Mouse (Mus musculus) heart, embryonic 14.5 days (tissue): ENCODE measurements at regions not wholly inside any gene's neighbourhood (a gene's known extent, or its start where the extent isn't known, plus 50 kb on each side); places are given as distances from the start of the nearest gene placed in this dataset.

ENCODE experiments used
- ATAC-seq: fragments of 200-750 bp; cut with Nextera tagmentation; 2 replicates; pipeline ENCODE4 v1.8.0; 2017; ENCODE audit warnings: low read depth, moderate TSS enrichment; ENCODE audit not compliant: insufficient number of reproducible peaks, insufficient read depth, low FRiP score
- H3K27ac ChIP-seq, 2 experiments: fragments of 200-500 bp in 1 of 2; fragments of 300-500 bp in 1 of 2; sonication (generic) in 1 of 2; replicated peaks in 1 of 2; 2 replicates each; pipeline ENCODE4 v1.5.1; 2012 to 2014; ENCODE audit warnings: low read depth in 2 of 2, low read length in 2 of 2, control low read depth in 1 of 2, mild to moderate bottlenecking in 1 of 2, mixed read lengths in 1 of 2; ENCODE audit not compliant: control insufficient read depth in 1 of 2, insufficient read depth in 1 of 2
- H3K27me3 ChIP-seq: fragments of 300-500 bp; sonication (generic); 2 replicates; pipeline ENCODE4 v1.6.1; 2014; ENCODE audit warnings: mild to moderate bottlenecking, low read length, control low read depth; ENCODE audit not compliant: control insufficient read depth, insufficient read depth
- H3K36me3 ChIP-seq: fragments of 300-500 bp; sonication (generic); 2 replicates; pipeline ENCODE4 v1.6.1; 2014; ENCODE audit warnings: mild to moderate bottlenecking, control low read depth, low read length, mixed read lengths; ENCODE audit not compliant: control insufficient read depth, insufficient read depth
- H3K4me1 ChIP-seq, 2 experiments: fragments of 200-500 bp in 1 of 2; fragments of 300-500 bp in 1 of 2; sonication (generic) in 1 of 2; 2 replicates each; pipeline ENCODE4 v1.6.1; 2012 to 2014; ENCODE audit warnings: low read length in 2 of 2, control low read depth in 1 of 2, mixed read lengths in 1 of 2; ENCODE audit not compliant: control insufficient read depth in 2 of 2, insufficient read depth in 2 of 2
- H3K4me2 ChIP-seq: fragments of 300-500 bp; sonication (generic); 2 replicates; pipeline ENCODE4 v1.6.1; 2014; ENCODE audit warnings: mild to moderate bottlenecking, low read length
- H3K4me3 ChIP-seq, 2 experiments: fragments of 200-500 bp in 1 of 2; fragments of 300-500 bp in 1 of 2; sonication (generic) in 1 of 2; 2 replicates each; pipeline ENCODE4 v1.5.1; 2012 to 2014; ENCODE audit warnings: low read length in 2 of 2, mild to moderate bottlenecking in 2 of 2, control low read depth in 1 of 2, low read depth in 1 of 2, moderate library complexity in 1 of 2; ENCODE audit not compliant: control insufficient read depth in 1 of 2, insufficient read depth in 1 of 2
- H3K9ac ChIP-seq: fragments of 300-500 bp; sonication (generic); 2 replicates; pipeline ENCODE4 v1.6.1; 2014; ENCODE audit warnings: mild to moderate bottlenecking, low read length
- H3K9me3 ChIP-seq: fragments of 300-500 bp; sonication (generic); 2 replicates; pipeline ENCODE4 v1.6.1; 2016; ENCODE audit warnings: low read length, control low read depth; ENCODE audit not compliant: control insufficient read depth
- WGBS: fragments of 180-500 bp; shearing (Covaris S2); extraction: QIAGEN DNeasy Blood & Tissue Kit; methylation state at CpG from one replicate; pipeline ENCODE4 v1.1.7; 2014; 5-methylcytosine and 5-hydroxymethylcytosine counted together

DNA sequence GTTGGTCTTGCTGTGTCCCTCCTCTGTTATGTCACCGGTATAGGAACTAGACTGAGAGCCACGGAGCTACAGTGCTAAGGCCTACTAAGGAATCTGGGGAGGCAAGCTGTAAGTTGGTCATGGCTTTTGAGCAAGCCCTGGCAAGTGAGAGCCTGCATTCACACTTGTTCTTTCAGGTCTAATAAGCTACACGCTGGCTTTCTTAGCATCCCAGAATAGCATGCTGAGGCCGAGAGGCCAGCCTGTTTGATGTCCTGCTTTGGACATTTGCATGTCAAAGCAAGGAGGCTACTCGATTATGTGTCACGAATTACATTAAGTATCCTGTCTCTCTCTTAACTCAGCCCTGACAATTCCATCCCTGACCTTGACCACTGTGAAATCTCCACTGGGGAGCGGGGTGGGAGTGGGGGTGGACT is 481.5 kb downstream of the Tns1 start:
- Histone ChIP-seq H3K4me1 (peaks cover 16 to 17% of the 10 kb centered on the region in 2 experiments), H3K4me2 (no peak overlapping the region), H3K4me3 (no peak overlapping the region), H3K27me3 (no peaks in the 10 kb centered on the region), H3K9ac (no peak overlapping the region), H3K9me3 (no peaks in the 10 kb centered on the region), H3K27ac (no peak overlapping the region), H3K36me3 (no peaks in the 10 kb centered on the region)
- WGBS, result 29% methylated on average over 7 of the region's 7 CpGs
- ATAC-seq, result no peak

DNA sequence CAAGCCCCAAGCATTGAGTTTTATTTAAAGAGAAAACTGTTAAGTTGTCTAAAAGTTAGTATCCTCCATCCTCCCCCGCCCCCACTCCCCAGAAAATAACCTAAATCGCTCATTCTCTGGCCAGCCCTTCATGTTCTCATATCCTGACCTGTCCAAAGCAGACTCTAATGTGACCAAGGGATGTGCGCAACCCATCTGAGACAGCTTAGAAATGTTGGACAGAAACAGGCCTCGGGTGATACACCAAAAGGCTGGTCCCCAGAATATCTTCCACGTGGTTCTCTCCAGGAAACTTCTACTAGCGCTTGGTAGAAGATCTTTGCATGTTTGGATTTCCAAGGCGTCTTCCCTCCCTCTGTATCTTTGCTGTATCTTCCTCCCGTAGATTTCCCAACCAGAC is 482.8 kb downstream of the Tns1 start:
- no peak overlapping the region for H3K9ac ChIP-seq
- H3K36me3 ChIP-seq, result no peaks in the 10 kb centered on the region
- H3K27ac ChIP-seq, result peak overlapping the region in 1 of 2 experiments; percentile 46; a peak in 1 of 4 replicates
- no peak overlapping the region for H3K4me2 ChIP-seq
- H3K4me3 ChIP-seq, result no peak overlapping the region
- 79% methylated on average over 8 of the region's 8 CpGs for WGBS
- peaks cover 16 to 17% of the 10 kb centered on the region in 2 experiments for H3K4me1 ChIP-seq
- ATAC-seq, result no peak
- H3K9me3 ChIP-seq, result no peaks in the 10 kb centered on the region
- H3K27me3 ChIP-seq, result no peaks in the 10 kb centered on the region

DNA sequence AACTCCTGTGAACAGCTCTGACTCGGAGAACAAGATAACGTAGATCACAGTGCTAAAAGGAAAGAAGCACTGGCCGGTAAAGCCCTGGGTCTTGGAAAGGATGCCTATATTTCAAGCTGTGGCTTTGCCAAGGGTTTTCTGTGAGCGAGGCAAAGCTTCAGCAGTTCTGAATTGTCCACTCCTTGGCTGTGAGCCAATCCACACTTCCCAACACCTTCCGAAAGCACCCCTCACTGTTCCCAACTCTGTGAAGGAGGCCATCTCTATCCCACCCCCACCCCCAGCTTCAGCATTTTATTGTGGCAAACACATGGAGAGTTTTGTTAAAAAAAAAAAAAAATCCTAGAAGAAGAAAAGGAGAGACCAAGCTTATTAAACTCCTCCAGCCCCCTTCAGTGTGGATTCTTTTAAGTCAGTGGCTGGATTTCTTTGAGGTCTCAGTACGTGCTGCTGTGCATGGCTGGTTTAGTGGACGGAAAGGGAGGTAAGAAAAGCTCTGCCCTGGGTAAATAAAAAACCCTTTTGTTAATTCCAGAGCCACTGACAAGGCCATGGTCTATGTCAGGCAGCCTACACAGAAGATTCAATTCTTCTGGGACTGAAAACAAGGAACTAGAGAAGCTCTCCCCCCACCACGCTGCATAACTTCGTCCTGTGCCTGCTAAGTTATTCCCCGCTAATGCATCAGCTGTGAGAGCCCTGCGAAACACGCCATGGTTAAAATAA is 483.4 kb downstream of the Tns1 start:
- no peaks in the 10 kb centered on the region for H3K27me3 ChIP-seq
- WGBS, result 42% methylated on average over 12 of the region's 12 CpGs
- H3K36me3 ChIP-seq, result no peaks in the 10 kb centered on the region
- ATAC-seq, result peak; percentile 57
- peaks cover 16 to 19% of the 10 kb centered on the region in 2 experiments for H3K4me1 ChIP-seq
- no peak overlapping the region for H3K4me3 ChIP-seq
- H3K9ac ChIP-seq, result 0 out of 2 replicates have a peak overlapping the region, but pooled peaks have one; percentile 30
- H3K9me3 ChIP-seq, result no peaks in the 10 kb centered on the region
- peak overlapping the region; percentile 20 to 46; a peak in 2 of 4 replicates for H3K27ac ChIP-seq
- peak overlapping the region; percentile 32; the same call in 1 of the 2 replicates for H3K4me2 ChIP-seq

DNA sequence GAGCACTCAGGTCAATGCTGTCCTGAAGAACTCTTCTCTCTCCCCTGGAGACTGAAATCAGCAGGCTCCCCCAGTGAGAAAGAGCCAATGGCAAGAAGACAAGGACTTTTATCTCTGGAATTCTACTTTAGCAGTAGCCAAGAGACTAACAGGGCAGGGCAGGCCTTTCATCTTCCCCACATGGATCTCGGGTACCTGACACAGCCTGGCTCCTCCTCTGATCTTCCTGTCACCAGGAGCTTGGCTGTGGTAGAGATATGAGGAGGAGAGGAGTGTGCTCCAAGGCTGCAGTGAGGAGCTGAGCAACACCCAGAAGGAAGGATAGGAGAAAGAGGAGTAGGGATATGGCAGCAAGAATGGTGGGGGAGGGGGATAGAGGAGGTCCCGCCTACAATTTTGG is 488.5 kb downstream of the Tns1 start:
- H3K9me3 ChIP-seq, result no peaks in the 10 kb centered on the region
- no peak overlapping the region for H3K27ac ChIP-seq
- no peak overlapping the region for H3K4me3 ChIP-seq
- H3K27me3 ChIP-seq, result no peaks in the 10 kb centered on the region
- peaks cover 8 to 15% of the 10 kb centered on the region in 2 experiments for H3K4me1 ChIP-seq
- no peak overlapping the region for H3K9ac ChIP-seq
- H3K36me3 ChIP-seq, result no peaks in the 10 kb centered on the region
- no peak for ATAC-seq
- H3K4me2 ChIP-seq, result no peak overlapping the region
- 26% methylated on average over 2 of the region's 2 CpGs for WGBS

DNA sequence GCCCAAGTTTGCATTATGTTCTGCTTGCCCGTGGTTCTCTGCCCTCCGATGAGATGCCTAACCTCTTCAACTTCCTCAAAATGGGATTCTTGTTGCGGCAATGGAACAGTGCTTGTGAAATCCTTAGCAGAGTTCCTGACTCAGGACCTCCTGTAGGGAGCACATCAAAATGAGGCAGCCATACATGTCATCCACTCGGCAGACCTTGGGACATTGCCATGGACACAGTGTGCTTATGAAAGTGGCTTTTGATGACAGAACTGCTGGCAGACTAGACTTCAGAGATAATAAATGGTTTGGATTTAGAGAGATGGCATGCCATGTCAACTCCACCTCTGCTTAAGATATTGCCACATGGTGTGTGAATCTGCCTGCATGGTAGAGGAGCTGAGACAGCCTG is 489.4 kb downstream of the Tns1 start:
- ATAC-seq, result no peak

DNA sequence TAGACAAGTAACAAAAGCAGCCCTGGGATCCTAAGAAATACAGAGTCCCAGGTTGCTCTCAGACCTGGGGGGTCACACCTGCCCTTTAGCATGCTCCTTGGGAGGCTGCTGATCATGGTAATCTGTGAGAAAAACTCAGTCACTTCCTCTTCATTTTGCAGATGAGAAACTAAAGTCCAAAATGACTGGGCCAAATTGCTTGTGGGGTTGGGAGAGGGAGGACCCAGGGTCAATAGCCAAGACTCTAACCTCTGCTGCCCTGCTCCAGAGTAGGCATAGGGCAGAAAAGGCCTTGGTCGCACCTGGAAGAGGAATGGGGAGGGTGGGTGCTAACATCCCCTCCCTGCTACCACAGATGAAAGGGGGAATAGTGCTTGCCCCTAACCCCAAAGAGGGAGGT is 491.2 kb downstream of the Tns1 start:
- Histone ChIP-seq H3K27ac (no peak overlapping the region), H3K4me2 (no peak overlapping the region), H3K9me3 (no peaks in the 10 kb centered on the region), H3K4me3 (no peak overlapping the region), H3K9ac (no peak overlapping the region), H3K36me3 (no peaks in the 10 kb centered on the region), H3K4me1 (peaks cover 5 to 9% of the 10 kb centered on the region in 2 experiments; a peak in 2 of 4 replicates), H3K27me3 (no peaks in the 10 kb centered on the region)
- no peak for ATAC-seq
- WGBS, result 70% methylated on average over 1 of the region's 1 CpGs

More for the DNA sequence above, 489.4 kb downstream of the Tns1 start:
- no peak overlapping the region for H3K9ac ChIP-seq
- 76% methylated on average over 4 of the region's 4 CpGs for WGBS
- H3K9me3 ChIP-seq, result no peaks in the 10 kb centered on the region
- H3K4me3 ChIP-seq, result no peak overlapping the region
- no peaks in the 10 kb centered on the region for H3K36me3 ChIP-seq
- H3K4me1 ChIP-seq, result peaks cover 5 to 9% of the 10 kb centered on the region in 2 experiments; a peak in 2 of 4 replicates
- no peaks in the 10 kb centered on the region for H3K27me3 ChIP-seq
- no peak overlapping the region for H3K4me2 ChIP-seq
- H3K27ac ChIP-seq, result no peak overlapping the region

DNA sequence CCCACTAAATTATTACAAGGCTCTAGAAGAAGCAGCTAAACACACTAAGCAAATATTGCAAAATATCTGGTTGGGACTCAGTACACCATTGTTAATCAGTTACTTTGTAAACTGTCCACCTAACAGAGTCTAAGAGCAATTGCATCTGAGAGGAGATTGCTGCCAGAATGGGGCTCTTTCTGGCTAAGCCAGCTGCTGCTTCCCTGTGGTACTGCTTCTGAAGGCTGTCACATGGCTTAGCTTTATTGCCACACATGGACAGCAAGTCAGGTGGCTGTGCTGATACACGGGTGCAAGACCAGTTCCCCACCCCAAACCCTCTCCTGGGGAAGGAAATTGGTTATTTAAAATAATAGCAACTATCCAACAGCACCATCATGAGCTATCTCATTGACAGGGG is 493.9 kb downstream of the Tns1 start:
- Histone ChIP-seq H3K4me2 (no peak overlapping the region), H3K27ac (no peak overlapping the region), H3K27me3 (no peaks in the 10 kb centered on the region), H3K36me3 (no peaks in the 10 kb centered on the region), H3K9ac (no peak overlapping the region), H3K4me1 (peaks cover 2 to 6% of the 10 kb centered on the region in 2 experiments; a peak in 2 of 4 replicates), H3K4me3 (no peak overlapping the region), H3K9me3 (no peaks in the 10 kb centered on the region)
- 29% methylated on average over 1 of the region's 1 CpGs for WGBS
- ATAC-seq, result no peak

DNA sequence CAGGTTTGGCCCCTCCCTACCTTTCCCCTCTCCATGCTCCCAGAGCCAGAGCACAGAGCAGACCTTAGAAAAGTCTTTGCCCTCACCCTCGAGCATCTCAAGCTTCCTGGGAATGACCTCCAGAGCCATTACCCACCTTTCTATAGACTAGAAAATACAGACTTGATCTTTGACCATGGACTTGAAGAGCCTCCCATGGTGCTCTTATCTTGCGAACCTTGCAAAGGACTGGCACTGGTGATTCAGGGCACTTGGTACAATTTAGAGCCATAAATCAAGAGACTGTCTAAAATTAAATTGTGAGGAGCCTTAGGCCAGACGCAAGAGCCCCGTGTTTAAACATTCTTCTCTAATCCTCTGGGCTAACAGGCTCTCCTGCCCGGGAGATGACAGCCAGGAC is 498.9 kb downstream of the Tns1 start:
- Histone ChIP-seq H3K4me3 (no peak overlapping the region), H3K27ac (no peak overlapping the region), H3K9ac (no peak overlapping the region), H3K4me2 (no peak overlapping the region), H3K27me3 (no peaks in the 10 kb centered on the region), H3K36me3 (no peaks in the 10 kb centered on the region), H3K9me3 (no peaks in the 10 kb centered on the region), H3K4me1 (no peaks in the 10 kb centered on the region)
- WGBS, result 62% methylated on average over 5 of the region's 5 CpGs
- ATAC-seq, result no peak
